Mouse (Mus musculus) C2C12 (cell line): ENCODE data around the gene Etfb.

Experiments used
- CEBPB ChIP-seq: IDR thresholded peaks from one replicate; pipeline ENCODE4 v1.6.1; 2011; ENCODE audit warnings: low read depth, mild to moderate bottlenecking, control low read depth, moderate library complexity
- CTCF ChIP-seq: IDR thresholded peaks from one replicate; pipeline ENCODE4 v1.5.1; 2011; ENCODE audit not compliant: control insufficient read depth, insufficient read depth, insufficient read length
- MAX ChIP-seq: IDR thresholded peaks from one replicate; pipeline ENCODE4 v1.6.1; 2011; ENCODE audit warnings: mild to moderate bottlenecking, control low read depth
- MYOD1 ChIP-seq: IDR thresholded peaks from one replicate; pipeline ENCODE4 v1.6.1; 2011; ENCODE audit warnings: low read depth; ENCODE audit not compliant: control insufficient read depth, insufficient read length
- MYOG ChIP-seq: IDR thresholded peaks from one replicate; pipeline ENCODE4 v1.6.1; 2011; ENCODE audit not compliant: control insufficient read depth, insufficient read length; ENCODE audit errors: extremely low read depth
- USF1 ChIP-seq: IDR thresholded peaks from one replicate; pipeline ENCODE4 v1.6.1; 2011; ENCODE audit warnings: low read depth, mild to moderate bottlenecking, control low read depth, moderate library complexity

DNA sequence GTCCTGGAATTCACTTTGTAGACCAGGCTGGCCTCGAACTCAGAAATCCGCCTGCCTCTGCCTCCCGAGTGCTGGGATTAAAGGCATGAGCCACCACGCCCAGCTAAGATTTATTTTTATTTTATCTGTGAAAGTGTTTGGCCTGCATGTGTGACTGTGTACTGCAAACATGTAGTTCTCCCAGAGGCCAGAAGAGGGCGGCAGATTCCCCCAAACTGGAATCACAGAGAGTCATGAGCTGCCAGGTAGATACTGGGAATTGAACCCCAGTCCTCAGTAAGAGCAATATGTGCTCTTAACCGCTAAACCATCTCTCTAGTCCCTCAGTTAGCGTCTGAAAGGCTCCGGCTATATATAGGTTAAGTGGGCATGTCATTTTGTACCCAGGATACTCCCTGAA, 26.5 kb downstream of the Etfb start:
- TF ChIP-seq CTCF: no peak
- TF ChIP-seq USF1: no peak
- no peak for TF ChIP-seq CEBPB
- TF ChIP-seq MAX: no peak
- no peak for TF ChIP-seq MYOD1
- no peak for TF ChIP-seq MYOG
